Mouse (Mus musculus) MEL (cell line): ENCODE results near the gene Lmbr1.

ENCODE experiments used
- CTCF ChIP-seq, 3 experiments: IDR thresholded peaks in 2 of 3; conservative IDR thresholded peaks in 1 of 3; 2 replicates each; pipeline ENCODE4 v1.5.1; 2011 to 2012; ENCODE audit warnings: low read length in 3 of 3, low read depth in 2 of 3, mild to moderate bottlenecking in 2 of 3, improper control_type of control experiment in 1 of 3, inconsistent platforms in 1 of 3, mixed read lengths in 1 of 3, moderate library complexity in 1 of 3; ENCODE audit not compliant: control insufficient read depth in 1 of 3, insufficient read depth in 1 of 3, poor library complexity in 1 of 3, severe bottlenecking in 1 of 3
- EP300 ChIP-seq, 2 experiments: IDR thresholded peaks; 2 replicates each; pipeline ENCODE4 v1.6.1; 2011; ENCODE audit warnings: improper control_type of control experiment in 2 of 2, low read length in 2 of 2, low read depth in 1 of 2, mild to moderate bottlenecking in 1 of 2
- ZMIZ1 ChIP-seq: IDR thresholded peaks from 2 replicates; pipeline ENCODE4 v1.6.1; 2012; ENCODE audit warnings: low read depth, mild to moderate bottlenecking, inconsistent platforms, low read length, improper control_type of control experiment, moderate library complexity

DNA sequence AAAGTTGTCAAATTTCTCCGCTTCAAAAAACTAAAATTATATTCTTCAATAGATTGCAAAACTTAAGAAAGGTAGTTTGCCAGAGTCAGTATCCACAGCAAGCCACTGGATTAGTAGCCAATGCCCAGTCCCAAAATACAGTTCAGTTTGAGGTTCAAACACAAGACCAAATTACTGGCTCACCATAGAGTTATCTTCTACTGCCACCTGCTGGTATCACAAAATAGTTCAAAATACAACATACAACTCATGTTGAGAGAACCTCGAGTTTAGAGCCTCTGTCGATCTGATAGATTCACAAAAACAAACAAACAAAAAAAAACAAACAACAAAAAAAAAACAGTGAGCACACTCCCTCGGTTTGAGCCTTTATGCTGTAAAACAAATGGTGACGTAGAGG lies 42.4 kb downstream of the Lmbr1 start:
- TF ChIP-seq EP300 (IDR thresholded peaks at IDR 0.05; ENCODE audit: low read depth in 1 of 2, low read length in 2 of 2) (no peak), ZMIZ1 (no peak), CTCF (IDR thresholded peaks at IDR 0.05 in 2 of 3, conservative IDR thresholded peaks at IDR 0.05 in 1 of 3; ENCODE audit: control insufficient read depth in 1 of 3, insufficient read depth in 1 of 3, low read depth in 2 of 3, low read length in 3 of 3, poor library complexity in 1 of 3, severe bottlenecking in 1 of 3) (peak in 2 of 3 experiments; percentile 46 to 75; a peak in 4 of 6 replicates)
